Mouse (Mus musculus): Measurements from ENCODE around the gene Ntn3.

Gene Ntn3

GRCm38 (mm10) chr17:24173423-24173822 is 35.9 kb downstream of the Ntn3 start:
- peak; percentile 52 for DNase-seq

GRCm38 (mm10) chr17:24171738-24172137 is 37.6 kb downstream of the Ntn3 start:
- DNase-seq = no peak

- no peak for DNase-seq
These were observed 38.6 kb downstream of the Ntn3 start for GRCm38 (mm10) chr17:24170729-24171128.

GRCm38 (mm10) chr17:24170125-24170524 is 39.2 kb downstream of the Ntn3 start:
- no peak for DNase-seq

GRCm38 (mm10) chr17:24169317-24170065 is 39.8 kb downstream of the Ntn3 start, which contains the start of gene Atp6v0c:
TSS of gene Atp6v0c (minus strand) at chr17:24169702.
- peak; percentile 96 for DNase-seq

GRCm38 (mm10) chr17:24168590-24169277 is 40.6 kb downstream of the Ntn3 start:
- peak; percentile 49 for DNase-seq

- peak; percentile 49 for DNase-seq
These were observed 41.3 kb downstream of the Ntn3 start for GRCm38 (mm10) chr17:24167891-24168505.

GRCm38 (mm10) chr17:24167120-24167519 is 42.2 kb downstream of the Ntn3 start:
- peak; percentile 52 for DNase-seq

GRCm38 (mm10) chr17:24164566-24165259 is 44.6 kb downstream of the Ntn3 start:
- peak; percentile 83 for DNase-seq

GRCm38 (mm10) chr17:24163176-24163962 is 46.0 kb downstream of the Ntn3 start, which contains the start of gene Amdhd2:
TSS of gene Amdhd2 (minus strand) at chr17:24163766.
- DNase-seq = peak; percentile 97

- peak; percentile 89 for DNase-seq
These were observed 46.7 kb downstream of the Ntn3 start for GRCm38 (mm10) chr17:24162584-24163175.

GRCm38 (mm10) chr17:24161466-24161865 is 47.9 kb downstream of the Ntn3 start:
- DNase-seq = no peak

GRCm38 (mm10) chr17:24157526-24157925 is 51.8 kb downstream of the Ntn3 start:
- no peak for DNase-seq

GRCm38 (mm10) chr17:24157121-24157520 is 52.2 kb downstream of the Ntn3 start:
- no peak for DNase-seq

GRCm38 (mm10) chr17:24156394-24156793 is 52.9 kb downstream of the Ntn3 start:
- DNase-seq = no peak

- no peak for DNase-seq
These were observed 53.6 kb downstream of the Ntn3 start for GRCm38 (mm10) chr17:24155742-24156141.

- peak; percentile 92 for DNase-seq
These were observed 54.9 kb downstream of the Ntn3 start for GRCm38 (mm10) chr17:24154463-24154862.
